Mouse (Mus musculus) liver, embryonic 14.5 days (tissue): ENCODE data around the gene Wdr53.

Experiments used
- CTCF ChIP-seq: IDR thresholded peaks from 2 replicates; pipeline ENCODE4 v1.5.1; 2016; ENCODE audit warnings: antibody characterized with exemption, low read depth, control low read depth
- EP300 ChIP-seq: IDR thresholded peaks from 2 replicates; pipeline ENCODE4 v1.6.1; 2016; ENCODE audit warnings: antibody characterized with exemption, low read depth

- TF ChIP-seq CTCF, result no peak
- TF ChIP-seq EP300, result no peak
These were observed 28.0 kb downstream of the Wdr53 start for GRCm38 (mm10) chr16:32275041-32275440.
